Mouse (Mus musculus): ENCODE results near the gene Tet2.
"Not testable (repeated sequence)": the region's sequence is repeated elsewhere in the genome, so short reads cannot be mapped to it uniquely, and the experiment has no call there.

The Tet2 gene

GRCm38 (mm10) chr3:133548613-133549012 lies 3.7 kb upstream of the Tet2 start:
- no peak for DNase-seq (ENCODE audit: low spot score)

DNA sequence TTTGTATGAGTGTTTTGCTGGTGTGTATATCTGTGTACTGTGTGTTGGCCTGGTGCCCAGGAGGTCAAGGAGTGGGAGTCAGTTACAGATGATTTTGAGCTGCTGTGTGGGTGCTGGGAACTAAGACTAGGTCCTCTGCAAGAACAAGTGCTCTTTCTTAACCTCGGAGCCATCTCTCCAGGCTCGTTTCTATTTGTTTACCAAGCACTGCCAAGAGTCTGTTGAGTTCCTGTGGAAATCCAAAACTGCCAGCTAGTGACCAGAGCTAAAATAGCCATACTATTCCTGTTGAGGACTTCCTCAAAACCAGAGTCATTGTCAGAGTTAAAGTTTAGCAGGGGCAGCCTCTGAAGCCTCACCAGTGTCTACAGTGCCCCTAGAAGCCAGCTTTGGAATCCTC lies 1.9 kb upstream of the Tet2 start:
- no peak for DNase-seq (ENCODE audit: low spot score)

DNA sequence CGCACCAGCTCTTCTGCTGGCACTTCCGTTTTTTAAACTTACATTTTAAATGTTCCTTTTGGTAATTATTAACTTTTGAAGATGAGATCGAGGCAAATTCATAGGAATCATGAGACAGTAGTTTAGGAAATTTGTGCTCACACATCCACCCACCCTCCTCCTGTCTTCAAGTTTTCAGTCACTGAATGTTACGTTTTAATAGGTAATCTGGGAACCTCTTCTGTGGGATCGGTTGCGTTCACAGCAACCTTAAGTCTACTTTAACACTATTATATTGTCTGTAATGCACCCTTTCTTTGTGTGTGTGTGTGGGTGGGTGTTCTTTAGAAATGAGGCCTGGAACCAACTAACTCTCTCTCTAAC lies 346 bp upstream of the Tet2 start:
- DNase-seq (ENCODE audit: low spot score): no peak

- peak; percentile 89 for DNase-seq (ENCODE audit: low spot score)
Observed at GRCm38 (mm10) chr3:133544131-133544550, 798 bp downstream of the Tet2 start.

DNA sequence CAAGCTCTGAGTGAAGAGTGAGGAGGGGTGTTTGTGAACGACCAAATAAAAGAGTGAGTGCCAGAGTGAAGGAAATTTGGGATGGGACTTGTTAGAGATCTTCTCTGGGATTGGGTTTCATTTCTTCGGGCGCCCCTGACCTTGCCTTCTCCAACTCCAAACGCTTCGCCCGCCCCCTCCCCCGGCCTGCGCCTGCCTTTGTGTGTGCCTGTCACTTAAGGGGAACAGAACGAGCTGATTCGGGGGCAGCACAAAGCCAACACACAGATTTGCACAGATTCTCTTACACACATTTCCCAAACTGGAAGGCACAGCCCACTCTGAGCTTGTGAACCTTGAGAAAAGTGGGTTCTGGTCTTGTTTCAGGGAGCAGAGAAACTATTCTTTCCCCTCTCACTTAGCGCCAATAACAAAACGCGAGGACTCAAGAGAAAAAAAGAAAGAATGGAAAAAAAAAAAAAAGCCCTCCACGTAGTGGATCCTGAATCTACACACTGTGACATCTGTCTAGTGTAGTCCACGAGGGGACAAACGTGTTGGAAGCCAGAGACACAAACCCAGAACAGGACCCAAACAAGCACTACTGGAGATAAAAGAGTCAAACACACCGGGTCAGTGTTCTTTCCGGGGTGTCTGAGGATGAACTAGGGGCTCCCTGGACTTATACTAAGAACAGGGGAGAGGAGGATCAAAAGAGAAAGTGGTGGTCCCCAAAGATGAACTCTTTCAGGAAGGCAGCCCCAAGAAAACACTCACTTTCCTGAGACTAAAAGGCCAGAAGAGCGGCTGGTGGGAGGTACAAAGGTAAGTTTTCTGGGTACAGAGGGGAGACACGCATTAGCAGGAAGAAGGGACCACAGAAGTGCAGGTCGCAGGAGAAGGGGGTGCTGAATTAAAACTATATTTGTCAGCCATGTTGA lies 1.6 kb downstream of the Tet2 start:
- DNase-seq (ENCODE audit: low spot score): no peak

- DNase-seq (ENCODE audit: low spot score): no peak
Observed at GRCm38 (mm10) chr3:133542084-133542483, 2.9 kb downstream of the Tet2 start.

DNA sequence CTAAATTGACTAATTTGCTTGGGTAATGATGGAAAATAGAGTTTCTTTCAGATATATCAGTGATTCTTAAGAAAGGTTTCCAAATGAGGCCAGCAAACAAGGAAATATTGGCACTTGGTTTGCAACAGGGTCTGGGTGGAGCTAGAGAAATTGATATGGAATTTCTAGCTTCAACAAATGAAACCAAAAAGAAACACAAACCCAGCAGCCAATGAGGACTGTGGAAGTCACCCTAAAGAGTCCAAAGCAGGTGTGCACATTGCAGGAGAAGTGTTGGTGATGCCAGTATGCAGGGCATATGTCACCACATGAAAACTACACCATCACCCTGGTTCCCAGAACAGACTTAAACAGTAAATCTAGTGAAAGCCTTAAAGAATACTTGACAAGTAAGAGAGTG lies 3.9 kb downstream of the Tet2 start:
- no peak for DNase-seq (ENCODE audit: low spot score)

- DNase-seq (ENCODE audit: low spot score): no peak
Observed at GRCm38 (mm10) chr3:133539991-133540390, 4.9 kb downstream of the Tet2 start.

DNA sequence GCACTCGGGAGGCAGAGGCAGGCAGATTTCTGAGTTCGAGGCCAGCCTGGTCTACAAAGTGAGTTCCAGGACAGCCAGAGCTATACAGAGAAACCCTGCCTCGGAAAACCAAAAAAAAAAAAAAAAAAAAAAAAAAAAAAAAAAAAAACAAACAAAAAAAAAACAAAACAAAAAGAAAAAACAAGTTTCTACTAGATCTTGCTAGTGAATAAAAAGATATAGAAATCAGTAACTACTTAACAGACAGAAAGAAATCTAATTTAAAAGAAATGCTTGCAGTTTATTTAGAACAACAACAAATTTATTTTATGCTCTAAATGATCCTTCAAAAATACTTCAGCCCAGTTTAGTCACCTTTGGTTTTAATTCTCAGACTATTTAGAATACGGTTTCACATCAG lies 6.4 kb downstream of the Tet2 start:
- DNase-seq (ENCODE audit: low spot score): not testable (repeated sequence)

DNA sequence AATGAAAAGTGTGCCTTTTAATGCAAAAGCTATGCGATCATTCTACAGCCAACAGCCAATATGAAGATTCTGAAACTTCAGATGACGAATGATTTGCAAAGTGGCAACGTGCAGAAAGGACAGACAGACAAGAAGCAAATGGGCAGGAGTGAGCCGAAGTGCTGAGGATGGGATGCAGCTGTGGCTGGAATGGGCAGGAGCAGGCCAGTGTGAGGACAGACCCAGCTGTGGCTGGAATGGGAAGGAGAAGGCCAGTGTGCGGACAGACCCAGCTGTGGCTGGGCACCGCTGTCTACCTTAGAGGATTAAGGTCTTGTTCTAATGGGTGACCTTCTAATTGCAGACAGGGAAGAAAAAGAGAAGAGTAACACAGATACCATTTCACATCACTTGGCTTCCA lies 9.3 kb downstream of the Tet2 start:
- DNase-seq (ENCODE audit: low spot score): no peak

DNA sequence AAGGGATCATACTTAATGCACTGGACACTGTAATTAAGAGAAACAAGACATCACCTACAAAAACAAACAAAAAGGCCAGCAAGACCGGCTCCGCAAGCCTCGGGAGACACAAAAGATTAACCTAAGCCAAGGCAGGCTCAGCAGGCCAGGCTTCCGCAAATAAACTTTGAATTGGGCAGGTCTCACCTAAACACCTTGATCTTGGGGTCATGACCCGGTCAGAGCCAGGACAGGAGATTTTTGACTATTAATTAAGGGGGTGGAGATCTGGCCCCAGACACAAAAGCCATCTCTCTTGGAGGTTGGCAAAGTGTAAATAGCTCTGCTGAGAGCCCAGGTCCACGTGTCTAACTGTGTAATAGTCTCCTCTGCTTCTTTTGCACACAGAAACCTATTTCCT lies 10.9 kb downstream of the Tet2 start:
- no peak for DNase-seq (ENCODE audit: low spot score)

DNA sequence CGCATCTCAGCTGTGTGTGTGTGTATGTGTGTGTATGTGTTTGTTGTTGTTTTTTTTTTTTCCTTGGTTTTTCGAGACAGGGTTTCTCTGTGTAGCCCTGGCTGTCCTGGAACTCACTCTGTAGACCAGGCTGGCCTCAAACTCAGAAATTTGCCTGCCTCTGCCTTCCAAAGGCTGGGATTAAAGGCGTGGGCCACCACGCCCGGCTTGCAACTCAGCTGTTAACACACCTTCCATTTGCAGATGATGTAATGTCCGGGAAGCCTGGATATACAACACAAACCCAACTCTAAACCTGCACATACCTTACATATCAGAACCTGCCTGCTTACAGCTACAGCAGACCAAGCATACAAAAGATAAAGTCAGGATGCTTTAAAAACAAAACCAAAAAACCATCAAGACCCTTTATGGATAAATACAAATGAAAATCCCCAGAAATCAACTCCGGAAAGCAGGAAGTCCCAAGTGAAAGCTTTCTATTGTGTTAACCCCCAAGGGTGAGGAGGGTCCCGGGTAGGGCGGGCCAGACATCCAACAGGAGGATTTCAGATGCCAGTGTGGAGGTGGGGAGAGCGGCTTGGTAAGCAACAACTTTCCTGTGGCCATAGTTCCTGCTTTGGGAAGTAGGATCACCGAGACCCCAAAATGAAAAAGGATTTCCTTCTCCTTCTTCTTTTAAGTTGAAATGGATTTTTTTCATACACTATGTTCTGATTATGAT lies 11.5 kb downstream of the Tet2 start:
- no peak for DNase-seq (ENCODE audit: low spot score)

GRCm38 (mm10) chr3:133532806-133533205 lies 12.1 kb downstream of the Tet2 start:
- DNase-seq (ENCODE audit: low spot score): no peak

DNA sequence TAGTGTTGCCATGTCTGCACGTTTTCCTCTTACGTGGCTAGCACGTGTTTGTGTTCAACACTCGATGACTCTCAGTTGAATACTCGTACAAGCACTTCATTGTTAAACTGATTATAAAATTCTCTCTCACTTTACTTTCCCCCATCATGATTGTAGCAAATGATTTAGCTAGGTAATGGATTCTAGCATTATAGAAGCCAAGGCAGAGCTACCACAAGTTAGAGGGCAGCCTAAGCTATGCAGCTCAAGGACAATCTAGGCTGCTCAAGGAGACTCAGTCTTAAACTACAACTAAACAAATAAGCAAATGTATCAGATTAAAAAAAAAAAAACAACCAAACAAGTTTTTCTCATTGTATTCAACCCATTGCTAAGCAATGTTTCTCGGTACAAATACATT lies 12.7 kb downstream of the Tet2 start:
- no peak for DNase-seq (ENCODE audit: low spot score)

DNA sequence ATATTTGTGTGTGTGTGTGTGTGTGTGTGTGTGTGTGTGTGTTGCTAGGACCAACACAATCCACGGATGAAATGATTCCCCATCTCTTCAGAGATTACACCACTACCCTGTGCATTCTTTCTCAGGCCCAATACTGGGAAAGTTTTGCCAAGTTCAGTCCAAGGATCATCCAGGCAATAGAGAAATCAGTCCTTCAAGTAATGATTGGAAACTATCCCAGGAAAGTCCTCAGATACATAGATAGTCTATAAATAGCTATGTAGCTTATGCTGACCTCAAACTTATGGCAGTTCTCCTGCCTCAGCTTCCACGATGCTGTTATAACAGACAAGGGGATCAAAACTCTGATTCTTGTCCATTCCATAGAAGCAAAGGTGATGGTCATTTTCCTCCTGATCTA lies 13.8 kb downstream of the Tet2 start:
- no peak for DNase-seq (ENCODE audit: low spot score)

- no peak for DNase-seq (ENCODE audit: low spot score)
Observed at GRCm38 (mm10) chr3:133530664-133531063, 14.3 kb downstream of the Tet2 start.

DNA sequence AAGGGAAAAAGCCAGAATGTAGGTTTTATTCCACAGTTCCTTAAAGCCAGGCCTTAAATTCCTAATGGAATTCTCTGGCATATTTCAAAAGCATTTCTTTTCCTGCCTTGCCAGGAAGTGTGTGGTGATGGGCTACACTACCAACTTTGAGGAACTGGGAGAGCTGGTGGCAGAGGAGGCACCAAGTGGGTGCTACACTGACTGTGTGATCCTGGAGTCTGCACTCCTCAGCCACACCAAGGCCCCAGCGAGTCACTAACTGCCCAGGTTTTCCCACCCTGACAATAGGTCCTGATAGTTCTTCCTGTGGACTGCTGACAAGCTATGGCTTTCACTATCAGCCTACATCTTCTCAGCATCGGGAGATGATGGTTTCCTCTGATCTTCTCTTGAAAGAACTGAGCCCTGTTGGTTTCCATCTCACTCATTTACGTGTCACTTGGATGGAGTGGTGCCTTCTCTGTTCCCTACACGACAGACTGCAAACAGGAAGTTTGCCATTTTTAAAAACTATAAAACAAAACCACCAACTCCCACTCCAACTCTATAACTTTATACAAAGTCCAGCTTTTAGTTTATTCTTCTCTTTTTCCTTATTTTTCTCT lies 18.7 kb downstream of the Tet2 start:
- DNase-seq (ENCODE audit: low spot score): no peak

- DNase-seq (ENCODE audit: low spot score): no peak
Observed at GRCm38 (mm10) chr3:133525578-133525977, 19.4 kb downstream of the Tet2 start.

- no peak for DNase-seq (ENCODE audit: low spot score)
Observed at GRCm38 (mm10) chr3:133524341-133525050, 20.4 kb downstream of the Tet2 start.

DNA sequence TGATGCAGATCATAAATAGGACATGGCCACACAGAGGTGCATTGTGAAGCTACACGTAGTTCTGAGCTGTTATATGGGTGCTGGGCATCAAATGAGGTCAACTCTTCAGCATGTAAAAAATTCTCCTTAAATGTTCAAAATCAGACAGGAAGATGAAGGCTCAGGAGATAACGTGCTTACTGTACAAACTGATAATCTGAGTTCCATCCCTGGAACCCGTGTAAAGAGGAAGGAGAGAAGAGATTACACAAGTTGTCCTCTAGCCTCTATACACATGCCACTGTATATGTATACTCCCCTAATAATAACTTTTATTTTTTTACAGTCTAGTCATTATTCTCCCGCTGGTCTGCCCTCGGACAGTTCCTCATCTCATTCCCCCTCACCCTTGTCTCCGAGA lies 21.7 kb downstream of the Tet2 start:
- DNase-seq (ENCODE audit: low spot score): no peak

DNA sequence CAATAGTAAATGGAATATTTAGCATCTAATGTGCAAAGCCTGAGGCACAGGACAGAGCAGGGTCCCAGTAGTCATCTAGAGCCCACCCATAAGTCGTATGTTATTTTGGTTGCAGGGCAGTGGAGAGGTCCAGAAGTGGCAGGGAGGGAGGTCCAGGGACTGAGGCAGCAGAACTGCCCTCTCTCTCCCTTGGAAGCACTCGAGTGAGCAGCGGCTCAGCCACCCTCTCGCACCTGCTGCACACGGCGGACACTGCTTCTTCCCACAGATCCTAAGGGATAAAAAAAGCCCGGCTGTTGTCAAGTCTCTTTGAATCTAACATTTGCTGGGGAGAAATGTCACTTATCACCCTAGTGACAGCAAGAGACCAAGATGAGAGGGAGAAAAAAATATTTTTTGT lies 22.6 kb downstream of the Tet2 start:
- no peak for DNase-seq (ENCODE audit: low spot score)

DNA sequence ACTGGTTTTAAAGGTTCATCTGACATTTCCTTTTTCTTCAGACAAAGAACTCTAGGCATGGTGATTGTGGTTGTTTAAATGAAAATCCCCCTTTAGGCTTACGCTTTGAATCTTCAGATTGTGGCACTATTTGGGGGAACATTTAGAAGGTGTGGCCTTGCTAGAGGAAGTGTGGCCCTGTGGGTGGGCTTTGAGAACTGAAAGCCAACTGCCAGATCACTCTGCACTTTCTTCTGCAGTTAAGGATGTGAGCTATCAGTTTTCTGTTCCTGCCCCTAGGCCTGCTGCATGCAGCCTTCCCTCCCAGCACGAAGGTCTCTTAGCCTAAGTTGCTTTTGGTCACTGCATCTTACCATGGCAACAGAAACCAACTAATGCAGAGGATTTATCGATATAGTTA lies 26.1 kb downstream of the Tet2 start:
- DNase-seq (ENCODE audit: low spot score): peak; percentile 4

Measured in T-cell, adult 2 months (primary cell).